Mouse (Mus musculus): ENCODE data around the gene Bnip3.

DNA sequence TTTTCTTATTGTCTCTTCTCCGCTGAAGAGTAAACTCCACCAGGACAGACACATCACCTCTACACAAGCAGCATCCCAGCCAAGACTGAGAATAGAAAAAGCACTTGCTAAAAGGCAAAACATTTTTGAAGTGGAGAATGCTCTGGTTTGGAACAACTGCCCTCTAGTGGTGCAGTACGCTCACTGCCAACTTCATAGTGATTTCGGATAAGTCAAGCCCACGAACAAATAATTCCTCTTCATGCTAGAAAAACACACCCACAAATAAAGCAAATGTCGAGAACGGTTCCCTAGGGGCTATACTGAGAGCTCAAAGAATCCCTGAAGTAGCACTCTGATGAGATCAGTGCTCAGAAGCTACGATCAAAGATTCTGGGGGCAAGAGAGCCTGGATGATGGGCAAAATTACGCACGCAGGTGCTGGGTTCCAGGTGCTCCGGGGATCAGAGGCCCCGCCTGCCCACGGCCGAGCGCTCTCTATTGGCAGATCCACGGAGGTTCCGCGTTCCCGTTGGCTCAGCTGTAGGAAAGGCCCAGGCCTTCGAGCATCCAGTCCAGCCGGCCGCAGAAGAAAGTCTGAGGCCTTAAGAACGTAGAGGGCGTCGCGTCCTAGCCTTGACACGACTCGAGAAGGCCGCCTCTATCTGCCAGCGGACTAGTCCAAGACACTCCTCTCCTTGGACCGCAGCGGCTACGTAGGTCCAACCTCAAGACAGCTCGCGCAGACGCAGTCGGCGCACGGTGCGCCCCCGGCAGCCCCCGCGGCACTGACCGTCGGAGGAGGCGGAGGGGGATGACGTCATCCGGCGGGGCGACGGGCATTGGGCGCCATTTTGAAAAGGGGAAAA lies 63.6 kb downstream of the Bnip3 start, which contains the start of the genes Ppp2r2d and Mapk1ip1:
- TF ChIP-seq CTCF (IDR thresholded peaks at IDR 0.05; ENCODE audit: control insufficient read depth, insufficient read depth, low read length) (peak; percentile 45), POLR2A (IDR thresholded peaks at IDR 0.05; ENCODE audit: borderline replicate concordance, control insufficient read depth, low read depth, low read length) (peak; percentile 57; the same call in 1 of the 2 replicates)
